Mouse (Mus musculus) intestine, postnatal 0 days (tissue): Measurements from ENCODE around the gene Stpg4. TPM values are rescaled to one million over a fixed set of nuclear protein-coding genes. Genes with fewer than 3 reads are reported as not detected.

ENCODE experiments used
- ATAC-seq: fragments of 200-750 bp; cut with Nextera tagmentation; 2 replicates; pipeline ENCODE4 v1.8.0; 2017; ENCODE audit warnings: mild to moderate bottlenecking, moderate TSS enrichment, moderate library complexity
- H3K27ac ChIP-seq: fragments of 300-500 bp; sonication (generic); 2 replicates; pipeline ENCODE4 v1.5.1; 2014; ENCODE audit warnings: mild to moderate bottlenecking, low read depth, low read length, moderate library complexity
- H3K27me3 ChIP-seq: fragments of 300-500 bp; sonication (generic); replicated peaks from 2 replicates; pipeline ENCODE4 v1.6.1; 2014; ENCODE audit warnings: low read length, mixed read lengths; ENCODE audit not compliant: control insufficient read depth, insufficient read depth
- H3K36me3 ChIP-seq: fragments of 300-500 bp; sonication (generic); 2 replicates; pipeline ENCODE4 v1.6.1; 2014; ENCODE audit warnings: mild to moderate bottlenecking, moderate library complexity; ENCODE audit not compliant: control insufficient read depth, insufficient read depth
- H3K4me1 ChIP-seq: fragments of 300-500 bp; sonication (generic); replicated peaks from 2 replicates; pipeline ENCODE4 v1.6.1; 2014; ENCODE audit warnings: antibody characterized with exemption, low read length, mixed read lengths; ENCODE audit not compliant: control insufficient read depth, insufficient read depth
- H3K4me2 ChIP-seq: fragments of 300-500 bp; sonication (generic); replicated peaks from 2 replicates; pipeline ENCODE4 v1.6.1; 2014; ENCODE audit warnings: low read depth, mild to moderate bottlenecking, moderate library complexity
- H3K4me3 ChIP-seq: fragments of 300-500 bp; sonication (generic); 2 replicates; pipeline ENCODE4 v1.5.1; 2014; ENCODE audit warnings: low read depth, low read length
- H3K9ac ChIP-seq: fragments of 300-500 bp; sonication (generic); 2 replicates; pipeline ENCODE4 v1.6.1; 2014; ENCODE audit warnings: mild to moderate bottlenecking, low read depth, low read length
- H3K9me3 ChIP-seq: fragments of 300-500 bp; sonication (generic); 2 replicates; pipeline ENCODE4 v1.6.1; 2016; ENCODE audit warnings: mixed run types; ENCODE audit not compliant: control insufficient read depth
- CTCF ChIP-seq: sonication (generic); IDR thresholded peaks from 2 replicates; pipeline ENCODE4 v1.5.1; 2016; ENCODE audit warnings: low read depth, mild to moderate bottlenecking, control low read depth, antibody characterized with exemption, moderate library complexity
- WGBS: fragments of 180-500 bp; shearing (Covaris S2); extraction: QIAGEN DNeasy Blood & Tissue Kit; methylation state at CpG from one replicate; pipeline ENCODE4 v1.1.7; 2014; 5-methylcytosine and 5-hydroxymethylcytosine counted together
- polyA plus RNA-seq: library from polyadenylated mRNA; unstranded; fragments of >200 nt; fragmentation: Nextera tagmentation; extraction: Ambion mirVana; gene quantifications from 2 replicates; pipeline ENCODE4 v1.2.1, GENCODE M21; 2015

The Stpg4 gene
- polyA plus RNA-seq, 1 experiment from 2014 or later = not detected

- 73% methylated on average over 5 of the region's 5 CpGs for WGBS
- no peaks in the 10 kb centered on the region for H3K27me3 ChIP-seq
- H3K4me1 ChIP-seq = no peaks in the 10 kb centered on the region
- H3K4me3 ChIP-seq = no peak overlapping the region
- no peak for ATAC-seq
- H3K36me3 ChIP-seq = peaks cover 31% of the 10 kb centered on the region
- no peaks in the 10 kb centered on the region for H3K9me3 ChIP-seq
- H3K9ac ChIP-seq = no peak overlapping the region
- H3K27ac ChIP-seq = no peak overlapping the region
- no peak for TF ChIP-seq CTCF
- no peak overlapping the region for H3K4me2 ChIP-seq
Measured at GRCm38 (mm10) chr17:87432743-87433142, 5.2 kb upstream of the Stpg4 start.

- Histone ChIP-seq H3K36me3 (peaks cover 35% of the 10 kb centered on the region), H3K9me3 (no peaks in the 10 kb centered on the region), H3K27ac (no peak overlapping the region), H3K4me3 (no peak overlapping the region), H3K4me1 (no peaks in the 10 kb centered on the region), H3K4me2 (no peak overlapping the region), H3K9ac (no peak overlapping the region), H3K27me3 (no peaks in the 10 kb centered on the region)
- TF ChIP-seq CTCF = no peak
- ATAC-seq = no peak
Measured at GRCm38 (mm10) chr17:87432314-87432713, 4.8 kb upstream of the Stpg4 start.

- no peak for TF ChIP-seq CTCF
- no peaks in the 10 kb centered on the region for H3K9me3 ChIP-seq
- 83% methylated on average over 3 of the region's 3 CpGs for WGBS
- no peak overlapping the region for H3K4me3 ChIP-seq
- H3K27ac ChIP-seq = no peak overlapping the region
- no peaks in the 10 kb centered on the region for H3K27me3 ChIP-seq
- H3K36me3 ChIP-seq = peaks cover 26% of the 10 kb centered on the region
- H3K9ac ChIP-seq = no peak overlapping the region
- no peak for ATAC-seq
- H3K4me1 ChIP-seq = no peaks in the 10 kb centered on the region
- no peak overlapping the region for H3K4me2 ChIP-seq
Measured at GRCm38 (mm10) chr17:87429431-87429830, 1.9 kb upstream of the Stpg4 start.

GRCm38 (mm10) chr17:87418082-87418481 lies 9.5 kb downstream of the Stpg4 start:
- Histone ChIP-seq H3K4me3 (no peak overlapping the region), H3K27me3 (no peaks in the 10 kb centered on the region), H3K4me2 (no peak overlapping the region), H3K4me1 (no peaks in the 10 kb centered on the region), H3K9me3 (no peaks in the 10 kb centered on the region), H3K27ac (no peak overlapping the region), H3K36me3 (no peaks in the 10 kb centered on the region), H3K9ac (no peak overlapping the region)
- ATAC-seq = no peak
- WGBS = 64% methylated on average over 7 of the region's 7 CpGs
- no peak for TF ChIP-seq CTCF

GRCm38 (mm10) chr17:87406646-87407045 lies 20.9 kb downstream of the Stpg4 start:
- H3K27ac ChIP-seq = no peak overlapping the region
- no peak overlapping the region for H3K4me3 ChIP-seq
- H3K9me3 ChIP-seq = no peaks in the 10 kb centered on the region
- TF ChIP-seq CTCF = no peak
- H3K27me3 ChIP-seq = no peaks in the 10 kb centered on the region
- no peak overlapping the region for H3K4me2 ChIP-seq
- H3K36me3 ChIP-seq = no peaks in the 10 kb centered on the region
- 75% methylated on average over 4 of the region's 4 CpGs for WGBS
- no peak overlapping the region for H3K9ac ChIP-seq
- H3K4me1 ChIP-seq = no peaks in the 10 kb centered on the region
- ATAC-seq = no peak

- Histone ChIP-seq H3K36me3 (no peaks in the 10 kb centered on the region), H3K9ac (no peak overlapping the region), H3K4me3 (no peak overlapping the region), H3K27ac (no peak overlapping the region), H3K4me2 (no peak overlapping the region), H3K27me3 (no peaks in the 10 kb centered on the region), H3K4me1 (no peaks in the 10 kb centered on the region), H3K9me3 (no peaks in the 10 kb centered on the region)
- no peak for TF ChIP-seq CTCF
- 78% methylated on average over 11 of the region's 11 CpGs for WGBS
- ATAC-seq = no peak
Measured at GRCm38 (mm10) chr17:87405576-87405975, 22.0 kb downstream of the Stpg4 start.

- Histone ChIP-seq H3K36me3 (no peaks in the 10 kb centered on the region), H3K27ac (no peak overlapping the region), H3K4me3 (no peak overlapping the region), H3K27me3 (no peaks in the 10 kb centered on the region), H3K4me2 (no peak overlapping the region), H3K9ac (no peak overlapping the region), H3K4me1 (no peaks in the 10 kb centered on the region), H3K9me3 (no peaks in the 10 kb centered on the region)
- WGBS = 53% methylated on average over 4 of the region's 4 CpGs
- no peak for TF ChIP-seq CTCF
- ATAC-seq = no peak
Measured at GRCm38 (mm10) chr17:87403462-87403861, 24.1 kb downstream of the Stpg4 start.
